Mouse (Mus musculus) liver, embryonic 15.5 days (tissue): Measurements from ENCODE around the gene Nrsn2. TPM values are rescaled to one million over a fixed set of nuclear protein-coding genes. Genes with fewer than 3 reads are reported as not detected.

Source experiments
- ATAC-seq: fragments of 200-750 bp; cut with Nextera tagmentation; 2 replicates; pipeline ENCODE4 v1.8.0; 2017; ENCODE audit warnings: moderate number of reproducible peaks, mild to moderate bottlenecking, moderate library complexity; ENCODE audit not compliant: insufficient read depth
- H3K27ac ChIP-seq: fragments of 300-500 bp; sonication (generic); replicated peaks from 2 replicates; pipeline ENCODE4 v1.5.1; 2015; ENCODE audit warnings: mild to moderate bottlenecking, inconsistent platforms
- H3K27me3 ChIP-seq: fragments of 300-500 bp; sonication (generic); 2 replicates; pipeline ENCODE4 v1.6.1; 2015; ENCODE audit warnings: mild to moderate bottlenecking, inconsistent platforms
- H3K36me3 ChIP-seq: fragments of 300-500 bp; sonication (generic); replicated peaks from 2 replicates; pipeline ENCODE4 v1.6.1; 2015; ENCODE audit warnings: moderate library complexity, mild to moderate bottlenecking, inconsistent platforms
- H3K4me1 ChIP-seq: fragments of 300-500 bp; sonication (generic); replicated peaks from 2 replicates; pipeline ENCODE4 v1.6.1; 2015; ENCODE audit warnings: inconsistent platforms
- H3K4me2 ChIP-seq: fragments of 300-500 bp; sonication (generic); 2 replicates; pipeline ENCODE4 v1.6.1; 2015; ENCODE audit warnings: moderate library complexity, mild to moderate bottlenecking, inconsistent platforms
- H3K4me3 ChIP-seq: fragments of 300-500 bp; sonication (generic); replicated peaks from 2 replicates; pipeline ENCODE4 v1.5.1; 2015; ENCODE audit warnings: mild to moderate bottlenecking, inconsistent platforms
- H3K9ac ChIP-seq: fragments of 300-500 bp; sonication (generic); 2 replicates; pipeline ENCODE4 v1.6.1; 2015; ENCODE audit warnings: moderate library complexity, mild to moderate bottlenecking, inconsistent platforms
- H3K9me3 ChIP-seq: fragments of 300-500 bp; sonication (generic); replicated peaks from 2 replicates; pipeline ENCODE4 v1.6.1; 2016; ENCODE audit warnings: inconsistent platforms
- WGBS: fragments of 180-500 bp; shearing (Covaris S2); methylation state at CpG from one replicate; pipeline ENCODE4 v1.1.7; 2015; ENCODE audit warnings: mixed read lengths; ENCODE audit not compliant: insufficient replicate concordance; 5-methylcytosine and 5-hydroxymethylcytosine counted together
- polyA plus RNA-seq: library from polyadenylated mRNA; unstranded; fragments of >200 nt; fragmentation: Nextera tagmentation; extraction: Ambion mirVana; gene quantifications from 2 replicates; pipeline ENCODE4 v1.2.1, GENCODE M21; 2015

Nrsn2 gene
- polyA plus RNA-seq, 1 experiment from 2014 or later = not detected

DNA sequence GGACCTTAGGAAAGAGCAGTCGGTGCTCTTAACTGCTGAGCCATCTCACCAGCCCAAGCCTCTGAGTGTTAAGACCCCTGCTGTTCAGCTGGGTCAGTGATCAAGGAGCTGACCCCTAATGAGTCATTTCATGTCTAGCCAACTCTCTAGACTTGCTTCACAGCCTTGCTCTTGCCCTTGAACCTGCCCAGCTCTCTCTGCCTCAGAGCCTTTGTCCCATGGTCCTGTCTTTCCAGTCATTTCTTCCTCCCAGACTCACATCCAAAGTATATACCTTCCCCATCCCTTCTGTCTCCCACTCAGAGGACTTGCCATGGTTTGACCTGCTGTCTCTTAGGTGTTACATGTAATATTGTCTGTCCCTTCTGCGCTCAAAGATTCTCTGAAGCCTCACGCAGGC is 19.2 kb downstream of the Nrsn2 start:
- H3K27ac ChIP-seq = no peak overlapping the region
- no peaks in the 10 kb centered on the region for H3K36me3 ChIP-seq
- ATAC-seq = no peak
- H3K9me3 ChIP-seq = no peaks in the 10 kb centered on the region
- H3K9ac ChIP-seq = no peak overlapping the region
- 72% methylated on average over 3 of the region's 3 CpGs for WGBS
- no peaks in the 10 kb centered on the region for H3K27me3 ChIP-seq
- H3K4me1 ChIP-seq = peaks cover 4% of the 10 kb centered on the region; the same call in 1 of the 2 replicates
- no peak overlapping the region for H3K4me2 ChIP-seq
- H3K4me3 ChIP-seq = no peak overlapping the region

DNA sequence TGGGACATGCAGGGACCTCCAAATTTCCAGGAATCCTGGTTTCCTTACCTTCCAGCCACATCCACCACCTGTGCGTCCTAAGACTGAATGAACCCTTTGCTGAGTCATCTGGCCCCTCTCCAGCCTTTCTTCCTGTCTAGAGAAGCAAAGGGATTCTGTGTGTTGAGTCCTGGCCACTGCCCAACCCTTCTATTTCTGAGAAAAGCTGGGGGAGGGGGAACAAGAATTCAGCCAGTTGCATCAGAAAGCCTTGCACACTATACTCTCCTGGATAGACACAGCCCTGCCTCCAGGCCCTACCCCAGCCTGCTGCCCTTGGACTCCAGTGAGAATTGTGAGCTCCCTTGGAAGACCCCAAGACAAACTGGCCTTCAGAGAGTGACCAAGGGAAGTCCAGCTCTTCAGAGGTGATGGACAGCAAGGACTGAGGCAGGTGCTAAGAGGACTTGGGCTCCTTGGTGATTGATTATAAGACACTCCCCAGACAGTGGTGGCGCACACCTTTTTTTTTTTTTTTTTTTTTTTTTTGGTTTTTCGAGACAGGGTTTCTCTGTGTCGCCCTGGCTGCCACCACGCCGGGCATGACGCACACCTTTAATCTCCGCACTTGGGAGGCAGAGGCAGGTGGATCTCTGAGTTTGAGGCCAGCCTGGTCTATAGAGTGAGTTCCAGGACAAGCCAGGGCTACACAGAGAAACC is 26.4 kb downstream of the Nrsn2 start:
- no peaks in the 10 kb centered on the region for H3K36me3 ChIP-seq
- 0 out of 2 replicates have a peak overlapping the region, but pooled peaks have one; percentile 14 for H3K27ac ChIP-seq
- H3K9me3 ChIP-seq = no peaks in the 10 kb centered on the region
- 0 out of 2 replicates have a peak, but pooled peaks have one; percentile 19 for ATAC-seq
- no peaks in the 10 kb centered on the region for H3K27me3 ChIP-seq
- no peak overlapping the region for H3K4me3 ChIP-seq
- no peak overlapping the region for H3K9ac ChIP-seq
- peaks cover 44% of the 10 kb centered on the region for H3K4me1 ChIP-seq
- WGBS = 65% methylated on average over 8 of the region's 8 CpGs
- no peak overlapping the region for H3K4me2 ChIP-seq

DNA sequence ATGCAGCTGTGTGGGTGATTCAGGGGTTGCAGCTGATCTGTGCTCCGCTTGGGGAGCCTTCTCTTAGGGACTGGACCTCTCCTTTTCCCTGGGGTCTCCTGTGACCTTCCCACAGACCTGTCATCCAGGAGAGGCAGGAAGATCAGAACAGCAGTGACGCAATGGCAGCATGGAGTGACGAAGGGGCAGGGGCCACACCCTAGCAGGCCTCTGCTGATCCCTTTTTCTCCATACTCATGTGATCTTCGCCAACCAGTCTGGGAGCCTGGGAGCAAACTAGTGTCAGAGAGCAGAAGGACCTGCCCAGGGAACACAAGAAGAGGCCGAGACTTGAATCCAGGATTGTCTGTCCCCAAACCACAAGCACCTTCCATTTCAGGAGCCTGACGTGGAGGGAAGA is 27.2 kb downstream of the Nrsn2 start:
- no peaks in the 10 kb centered on the region for H3K9me3 ChIP-seq
- 61% methylated on average over 6 of the region's 6 CpGs for WGBS
- H3K4me3 ChIP-seq = no peak overlapping the region
- no peaks in the 10 kb centered on the region for H3K36me3 ChIP-seq
- H3K27me3 ChIP-seq = no peaks in the 10 kb centered on the region
- peaks cover 50% of the 10 kb centered on the region for H3K4me1 ChIP-seq
- 0 out of 2 replicates have a peak overlapping the region, but pooled peaks have one; percentile 14 for H3K27ac ChIP-seq
- H3K4me2 ChIP-seq = no peak overlapping the region
- H3K9ac ChIP-seq = no peak overlapping the region
- ATAC-seq = no peak

DNA sequence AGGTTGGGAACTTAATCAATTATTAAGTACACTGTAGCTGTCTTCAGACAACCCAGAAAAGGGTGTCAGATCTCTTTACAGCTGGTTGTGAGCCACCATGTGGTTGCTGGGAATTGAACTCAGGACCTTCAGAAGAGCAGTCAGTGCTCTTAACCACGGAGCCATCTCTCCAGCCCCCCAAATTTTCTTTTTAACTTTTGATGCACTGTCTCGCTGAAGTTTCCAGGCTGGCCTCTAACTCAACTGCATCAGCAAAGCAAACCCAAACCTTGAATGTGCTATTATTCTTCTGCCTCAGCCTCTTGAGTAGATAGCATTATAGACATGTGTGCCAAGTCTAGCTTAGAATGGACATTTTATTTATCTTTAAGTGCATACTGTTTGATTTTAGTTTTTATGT is 28.7 kb downstream of the Nrsn2 start:
- Histone ChIP-seq H3K27me3 (peaks cover 6% of the 10 kb centered on the region; the same call in 1 of the 2 replicates), H3K27ac (peak overlapping the region; percentile 80), H3K4me2 (no peak overlapping the region), H3K36me3 (no peaks in the 10 kb centered on the region), H3K4me3 (no peak overlapping the region), H3K9ac (no peak overlapping the region), H3K4me1 (peaks cover 64% of the 10 kb centered on the region), H3K9me3 (no peaks in the 10 kb centered on the region)
- ATAC-seq = no peak
- 68% methylated on average over 2 of the region's 2 CpGs for WGBS

DNA sequence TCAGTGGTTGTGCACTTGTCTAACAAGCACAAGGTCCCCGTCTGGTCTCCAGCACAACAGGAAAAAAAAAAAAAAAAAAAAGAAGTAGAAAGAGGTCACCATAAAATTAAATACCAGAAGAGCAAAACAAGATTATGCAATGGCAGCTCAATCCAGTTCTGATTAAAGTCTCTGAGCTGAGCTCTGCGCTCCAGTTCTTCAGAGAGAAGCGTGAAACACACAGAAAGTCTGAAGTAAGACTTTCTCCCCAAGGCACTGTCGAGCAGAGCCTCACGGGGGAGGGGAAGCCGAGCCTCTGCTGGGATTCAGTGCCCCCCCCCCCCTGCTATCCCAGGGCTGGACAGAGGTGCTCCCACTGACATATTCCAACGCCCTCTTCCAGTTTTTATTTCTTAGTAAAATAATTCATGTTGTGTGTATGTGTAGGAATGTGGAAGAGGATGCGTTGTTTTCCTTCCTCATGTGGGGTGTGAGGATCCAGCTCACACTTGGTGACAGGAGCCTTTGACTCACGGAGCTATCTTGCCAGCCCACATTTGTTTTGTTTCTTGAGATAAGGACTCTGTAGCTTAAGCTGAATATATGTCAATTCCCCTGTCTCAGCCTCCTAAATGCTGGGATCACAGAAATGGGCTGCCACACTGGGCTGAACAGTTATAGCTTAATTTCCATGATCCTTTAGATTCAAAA is 29.5 kb downstream of the Nrsn2 start:
- H3K27me3 ChIP-seq = peaks cover 9% of the 10 kb centered on the region; the same call in 1 of the 2 replicates
- 15% methylated on average over 9 of the region's 9 CpGs for WGBS
- peak; percentile 71 for ATAC-seq
- H3K27ac ChIP-seq = peak overlapping the region; percentile 80
- H3K4me2 ChIP-seq = peak overlapping the region; percentile 67
- peaks cover 67% of the 10 kb centered on the region for H3K4me1 ChIP-seq
- H3K9me3 ChIP-seq = no peaks in the 10 kb centered on the region
- no peaks in the 10 kb centered on the region for H3K36me3 ChIP-seq
- H3K9ac ChIP-seq = peak overlapping the region; percentile 23; the same call in 1 of the 2 replicates
- peak overlapping the region; percentile 29 for H3K4me3 ChIP-seq

DNA sequence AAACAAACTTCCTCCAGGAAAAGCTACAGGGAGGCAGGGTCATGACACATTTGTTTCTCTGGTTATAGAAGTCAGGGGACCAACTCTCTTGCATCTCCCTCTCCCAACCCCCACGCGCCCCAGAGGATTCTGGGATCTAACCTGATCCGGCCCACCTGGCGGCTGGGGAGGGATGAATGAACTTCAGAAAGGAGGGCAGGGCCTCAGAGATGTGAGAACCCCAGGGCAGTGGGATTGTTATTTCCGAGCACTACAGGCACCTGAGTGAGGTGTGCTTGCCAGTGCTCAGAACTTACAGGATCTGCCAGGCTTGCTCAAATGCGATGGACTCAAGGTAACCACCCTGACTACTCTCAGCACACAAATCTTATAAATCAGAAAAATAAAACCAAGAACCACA is 31.0 kb downstream of the Nrsn2 start:
- no peak overlapping the region for H3K4me2 ChIP-seq
- H3K36me3 ChIP-seq = no peaks in the 10 kb centered on the region
- WGBS = 84% methylated on average over 6 of the region's 6 CpGs
- H3K9ac ChIP-seq = no peak overlapping the region
- no peak overlapping the region for H3K4me3 ChIP-seq
- no peaks in the 10 kb centered on the region for H3K9me3 ChIP-seq
- H3K4me1 ChIP-seq = peaks cover 67% of the 10 kb centered on the region
- H3K27ac ChIP-seq = no peak overlapping the region
- H3K27me3 ChIP-seq = peaks cover 9% of the 10 kb centered on the region; the same call in 1 of the 2 replicates
- ATAC-seq = no peak

DNA sequence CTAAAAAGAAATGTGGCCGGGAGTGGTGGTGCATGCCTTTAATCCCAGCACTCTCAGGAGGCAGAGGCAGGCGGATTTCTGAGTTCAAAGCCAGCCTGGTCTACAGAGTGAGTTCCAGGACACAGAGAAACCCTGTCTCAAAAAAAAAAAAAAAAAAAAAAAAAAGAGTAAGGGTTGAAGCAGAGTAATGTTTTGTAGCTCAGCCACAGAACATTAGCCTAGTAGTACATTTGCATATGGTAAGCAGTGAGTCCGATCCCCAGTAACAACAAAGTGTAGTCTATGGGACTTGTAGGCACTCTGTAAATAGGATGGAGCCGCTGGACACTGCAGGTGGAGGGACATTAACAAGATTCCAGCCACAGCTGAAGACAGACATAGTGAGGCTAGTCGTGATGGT is 31.5 kb downstream of the Nrsn2 start:
- Histone ChIP-seq H3K9me3 (no peaks in the 10 kb centered on the region), H3K27me3 (peaks cover 9% of the 10 kb centered on the region; the same call in 1 of the 2 replicates), H3K4me2 (no peak overlapping the region; the same call in 1 of the 2 replicates), H3K4me3 (no peak overlapping the region), H3K27ac (no peak overlapping the region), H3K36me3 (no peaks in the 10 kb centered on the region), H3K4me1 (peaks cover 63% of the 10 kb centered on the region), H3K9ac (no peak overlapping the region)
- no peak for ATAC-seq
- 62% methylated on average over 5 of the region's 5 CpGs for WGBS

DNA sequence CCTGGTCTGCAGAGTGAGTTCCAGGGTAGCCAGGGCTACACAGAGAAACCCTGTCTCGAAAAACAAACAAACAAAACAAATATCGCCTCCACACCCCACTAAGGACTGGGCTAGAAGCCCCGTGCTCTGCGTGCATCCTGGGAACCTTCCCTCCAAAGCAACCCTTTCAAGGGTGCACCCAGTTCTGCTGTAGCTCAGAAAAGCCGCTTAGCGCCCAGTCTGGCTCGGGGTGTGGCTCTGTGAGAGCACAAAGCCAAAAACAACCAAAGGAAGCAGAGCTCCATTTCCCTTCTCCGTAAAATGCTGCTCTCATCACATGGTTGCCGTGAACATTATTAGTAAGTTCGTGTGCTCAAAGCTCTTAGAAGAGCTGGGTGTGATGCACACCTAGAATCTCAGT is 32.1 kb downstream of the Nrsn2 start:
- 14% methylated on average over 10 of the region's 10 CpGs for WGBS
- peaks cover 9% of the 10 kb centered on the region; the same call in 1 of the 2 replicates for H3K27me3 ChIP-seq
- H3K9ac ChIP-seq = peak overlapping the region; percentile 75
- no peak for ATAC-seq
- H3K4me2 ChIP-seq = peak overlapping the region; percentile 98
- no peaks in the 10 kb centered on the region for H3K9me3 ChIP-seq
- H3K4me3 ChIP-seq = peak overlapping the region; percentile 69
- peaks cover 58% of the 10 kb centered on the region for H3K4me1 ChIP-seq
- H3K36me3 ChIP-seq = no peaks in the 10 kb centered on the region
- no peak overlapping the region; the same call in 1 of the 2 replicates for H3K27ac ChIP-seq

DNA sequence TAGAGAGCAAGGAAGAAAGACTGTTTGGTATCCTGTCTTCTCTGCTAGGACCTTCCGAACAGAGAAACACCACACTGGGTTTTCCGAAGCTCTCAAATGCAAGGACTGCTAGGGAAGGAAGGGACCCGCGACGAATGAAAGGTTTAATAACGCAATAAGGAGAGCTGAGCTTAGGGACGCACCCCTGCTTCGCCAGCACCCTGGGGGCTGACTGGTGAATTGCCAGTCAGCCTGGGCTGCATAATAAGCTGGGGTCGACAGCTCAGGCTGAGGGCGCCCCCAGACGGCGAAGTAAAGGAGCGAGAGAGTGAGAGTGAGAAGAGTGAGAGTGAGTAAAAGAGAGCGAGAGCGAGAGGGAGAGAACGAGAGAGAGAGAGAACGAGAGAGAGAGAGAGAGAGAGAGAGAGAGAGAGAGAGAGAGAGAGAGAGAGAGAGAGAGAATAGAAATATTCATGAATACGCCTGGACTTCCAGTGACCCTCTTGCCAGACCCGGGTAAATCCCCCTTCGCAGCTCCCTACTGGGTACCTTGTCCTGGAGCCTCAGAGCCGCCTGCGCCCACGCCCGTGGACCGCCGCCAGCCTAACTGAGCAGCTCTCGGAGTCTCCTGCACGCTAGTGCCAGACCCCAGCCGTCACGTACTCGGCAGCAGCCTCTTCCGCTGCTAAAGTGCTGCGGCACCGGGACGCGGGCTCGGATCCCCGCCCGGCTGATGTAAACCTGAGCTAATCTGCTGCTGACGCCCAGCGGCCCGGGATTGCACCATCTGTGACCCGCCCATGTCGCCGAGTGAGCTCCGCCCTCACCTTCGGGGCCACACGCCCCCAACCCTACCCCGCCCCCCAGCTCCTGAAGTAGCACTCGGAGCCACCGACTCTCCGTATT is 32.9 kb downstream of the Nrsn2 start, which contains the start of gene Trib3:
Gene Trib3, minus strand, starts transcription at position 704 of the 885 bp plus-strand sequence.
- Histone ChIP-seq H3K27ac (peak within 1 kb of the TSS; percentile 70), H3K4me1 (peaks cover 53% of the 10 kb centered on the region), H3K4me2 (peak within 1 kb of the TSS; percentile 98), H3K4me3 (peak within 1 kb of the TSS; percentile 69), H3K9ac (peak within 1 kb of the TSS; percentile 75), H3K9me3 (no peaks in the 10 kb centered on the region), H3K27me3 (peaks cover 9% of the 10 kb centered on the region; the same call in 1 of the 2 replicates), H3K36me3 (no peaks in the 10 kb centered on the region)
- peak; percentile 83 for ATAC-seq
- WGBS = under 1% methylated on average over 52 of the region's 52 CpGs

DNA sequence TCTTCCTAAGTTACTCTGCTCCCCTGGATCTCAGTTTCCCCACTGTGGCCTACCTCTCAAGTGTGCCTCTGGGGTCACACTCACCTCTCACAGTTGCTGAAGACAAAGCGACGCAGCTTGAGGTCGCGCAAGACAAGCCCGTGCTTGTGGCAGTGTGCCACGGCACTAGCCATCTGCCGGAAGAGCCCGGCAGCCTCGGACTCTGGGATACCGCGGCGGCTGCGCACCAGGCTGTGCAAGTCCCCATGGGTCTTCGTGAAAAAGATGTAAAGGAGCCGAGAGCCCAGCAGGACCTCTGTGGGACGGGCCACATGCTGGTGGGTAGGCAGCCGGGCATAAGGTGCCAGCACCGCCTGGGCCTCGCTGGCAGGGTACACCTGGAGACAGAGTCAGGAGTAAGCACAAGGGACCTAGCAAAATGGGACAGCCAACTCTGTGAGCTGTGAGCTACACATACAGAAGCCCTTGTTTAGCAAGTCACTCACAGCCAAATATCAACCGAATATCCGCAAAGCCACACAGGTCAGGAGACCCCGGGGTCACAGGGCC is 36.7 kb downstream of the Nrsn2 start:
- no peak overlapping the region for H3K4me3 ChIP-seq
- no peak overlapping the region for H3K4me2 ChIP-seq
- H3K36me3 ChIP-seq = no peaks in the 10 kb centered on the region
- H3K9me3 ChIP-seq = no peaks in the 10 kb centered on the region
- H3K4me1 ChIP-seq = peaks cover 26% of the 10 kb centered on the region
- H3K27me3 ChIP-seq = peaks cover 18% of the 10 kb centered on the region; the same call in 1 of the 2 replicates
- ATAC-seq = no peak
- no peak overlapping the region for H3K27ac ChIP-seq
- no peak overlapping the region for H3K9ac ChIP-seq
- WGBS = 84% methylated on average over 22 of the region's 22 CpGs
